Mouse (Mus musculus): ENCODE data around the gene Kazn. TPM values are rescaled to one million over a fixed set of nuclear protein-coding genes. Genes with fewer than 3 reads are reported as not detected.

The Kazn gene
- polyA plus RNA-seq, 1 experiment: 60.3 TPM

DNA sequence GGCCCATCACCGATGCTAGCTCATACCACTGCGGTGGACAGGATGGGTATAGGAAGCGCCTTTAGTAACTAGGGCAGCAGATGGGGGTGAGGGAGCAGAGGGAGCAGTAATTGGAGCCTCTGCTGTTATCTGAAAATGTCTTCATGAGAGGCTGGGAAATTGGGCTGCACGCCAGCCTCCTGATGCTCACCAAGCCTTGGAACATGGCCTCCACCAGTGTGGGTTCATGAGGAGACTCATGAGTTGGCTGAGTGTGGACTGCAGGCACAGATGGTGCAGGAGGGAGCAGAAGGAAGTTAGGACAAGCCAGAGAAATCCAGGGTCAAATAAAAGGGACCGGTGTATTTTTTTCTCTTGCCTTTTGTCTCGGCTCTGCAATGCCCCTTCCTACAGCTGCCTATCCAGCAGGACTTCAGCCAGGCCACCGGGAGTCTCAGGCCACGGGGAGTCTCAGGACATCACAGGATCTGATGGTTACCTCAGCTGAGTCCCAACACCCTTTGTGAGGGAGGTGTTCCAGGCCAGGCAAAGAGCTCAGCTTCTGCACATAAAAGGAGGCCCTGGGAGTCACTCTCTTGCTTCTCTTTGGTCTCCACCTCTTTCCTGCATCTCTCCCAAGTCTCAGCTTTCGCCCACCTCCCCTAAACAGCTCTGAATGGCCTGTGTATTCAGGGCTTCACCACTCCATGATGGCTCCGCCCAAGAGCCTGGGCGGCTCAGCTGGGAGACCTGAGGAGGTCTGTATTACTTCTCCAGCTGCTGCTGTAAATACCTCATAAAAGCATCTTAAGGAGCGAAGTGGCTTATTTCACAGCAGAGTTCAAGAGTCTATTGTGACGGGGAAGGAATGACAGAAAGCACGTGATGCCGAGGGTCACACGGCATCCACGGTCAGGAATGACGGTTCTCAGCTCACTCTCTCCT, 178.5 kb downstream of the Kazn start:
- 0 out of 2 replicates have a peak, but pooled peaks cover 2% of the 10 kb centered on the region for H3K4me1 ChIP-seq (ENCODE audit: control insufficient read depth, insufficient read depth, low read length)
- TF ChIP-seq CTCF (IDR thresholded peaks at IDR 0.05; ENCODE audit: extremely low read depth, insufficient read depth, low read length) (no peak), POLR2A (IDR thresholded peaks at IDR 0.05; ENCODE audit: extremely low read depth, insufficient read depth, low read length) (no peak)
- H3K27ac ChIP-seq (ENCODE audit: insufficient read depth, low read length): no peak overlapping the region
- H3K4me3 ChIP-seq (ENCODE audit: insufficient read depth, low read length): no peak overlapping the region

DNA sequence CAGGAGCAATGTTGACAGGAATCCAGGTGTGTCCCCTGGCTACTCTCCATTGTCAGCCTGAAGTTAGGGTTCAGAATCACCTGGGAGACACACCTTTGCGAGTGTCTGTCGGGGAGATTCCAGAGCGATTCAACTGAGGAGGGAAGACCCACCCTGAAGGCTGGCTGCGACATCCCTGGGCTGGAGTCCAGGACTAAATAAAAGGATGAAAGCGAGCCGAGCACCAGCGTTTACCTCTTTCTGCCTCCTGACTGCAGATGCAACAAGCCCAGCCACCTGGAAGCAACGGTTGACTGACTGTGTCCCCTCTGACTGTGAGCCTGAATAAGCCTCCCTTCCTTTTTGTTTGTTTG, 179.4 kb downstream of the Kazn start:
- no peak overlapping the region for H3K4me3 ChIP-seq (ENCODE audit: insufficient read depth, low read length)
- no peak for TF ChIP-seq POLR2A (IDR thresholded peaks at IDR 0.05; ENCODE audit: extremely low read depth, insufficient read depth, low read length)
- TF ChIP-seq CTCF (IDR thresholded peaks at IDR 0.05; ENCODE audit: extremely low read depth, insufficient read depth, low read length): no peak
- H3K27ac ChIP-seq (ENCODE audit: insufficient read depth, low read length): no peak overlapping the region
- 0 out of 2 replicates have a peak, but pooled peaks cover 2% of the 10 kb centered on the region for H3K4me1 ChIP-seq (ENCODE audit: control insufficient read depth, insufficient read depth, low read length)

DNA sequence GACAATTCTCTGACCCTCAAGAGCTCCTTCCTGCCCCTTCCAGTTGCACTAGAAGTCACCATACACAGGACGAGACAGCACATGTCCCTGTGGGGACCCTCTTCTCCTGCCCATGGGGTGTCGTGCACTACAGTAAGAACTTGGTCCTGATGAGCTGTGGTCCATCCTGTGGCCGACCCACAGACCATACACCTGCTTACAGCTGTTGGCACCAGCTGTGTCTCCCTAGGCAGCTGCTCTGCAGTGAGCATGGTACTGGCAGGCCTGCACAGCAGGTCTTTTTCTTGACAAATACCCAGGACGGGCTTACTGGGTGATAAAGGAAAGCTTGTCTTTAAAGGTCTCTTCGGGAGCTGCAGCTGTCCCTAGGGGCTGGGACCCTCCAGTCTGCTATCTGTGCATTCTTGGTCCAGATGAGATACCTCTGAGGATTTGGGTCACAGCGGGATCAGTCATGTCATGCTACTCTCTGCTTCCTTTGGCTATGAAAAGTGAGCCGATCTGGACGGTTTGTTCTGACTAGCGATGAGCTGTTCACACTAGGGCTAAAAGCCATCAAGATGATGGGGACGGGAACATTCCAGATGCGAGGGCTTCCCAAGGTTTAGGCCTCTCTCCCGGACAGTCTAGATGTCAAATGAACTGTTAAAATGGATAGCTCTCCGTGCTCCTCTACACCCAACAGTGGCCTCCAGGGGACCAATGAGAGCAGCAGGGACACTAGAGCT, 179.9 kb downstream of the Kazn start:
- TF ChIP-seq CTCF (IDR thresholded peaks at IDR 0.05; ENCODE audit: extremely low read depth, insufficient read depth, low read length) (no peak), POLR2A (IDR thresholded peaks at IDR 0.05; ENCODE audit: extremely low read depth, insufficient read depth, low read length) (no peak)
- no peak overlapping the region for H3K27ac ChIP-seq (ENCODE audit: insufficient read depth, low read length)
- H3K4me3 ChIP-seq (ENCODE audit: insufficient read depth, low read length): no peak overlapping the region
- H3K4me1 ChIP-seq (ENCODE audit: control insufficient read depth, insufficient read depth, low read length): 0 out of 2 replicates have a peak, but pooled peaks cover 2% of the 10 kb centered on the region

DNA sequence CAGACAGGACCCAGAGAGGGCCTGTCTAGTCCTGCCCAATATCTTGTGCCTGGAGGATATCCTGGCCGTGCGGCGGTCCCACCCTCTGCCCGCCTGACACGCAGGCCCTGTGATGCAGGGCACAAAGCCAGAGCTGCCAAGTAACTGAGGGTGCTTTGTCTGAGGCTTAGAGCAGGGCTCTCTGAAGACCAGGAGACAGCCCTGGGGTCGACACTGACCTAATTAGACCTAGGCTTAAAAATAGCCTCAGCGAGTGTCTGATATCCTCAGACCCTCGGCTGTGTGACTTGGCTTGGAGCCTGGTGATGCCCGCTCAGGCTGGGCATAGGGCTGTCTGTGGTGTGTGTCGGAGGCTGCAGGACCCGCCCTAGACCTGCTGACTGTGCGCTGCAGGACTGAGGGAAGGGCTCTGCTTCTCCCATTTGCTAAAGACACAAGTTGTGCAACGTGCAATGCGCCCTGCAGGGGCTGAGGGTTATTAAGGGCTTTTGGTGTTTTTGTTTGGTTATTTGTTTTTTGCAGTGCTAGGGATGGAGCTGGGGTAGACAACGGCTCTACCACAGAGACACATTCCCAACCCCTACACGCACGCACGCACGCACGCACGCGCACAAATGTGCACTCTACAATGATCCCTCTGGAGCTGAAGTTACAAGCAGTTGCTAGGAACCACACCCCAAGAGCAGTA, 181.5 kb downstream of the Kazn start:
- H3K4me1 ChIP-seq (ENCODE audit: control insufficient read depth, insufficient read depth, low read length): 0 out of 2 replicates have a peak, but pooled peaks cover 2% of the 10 kb centered on the region
- no peak for TF ChIP-seq POLR2A (IDR thresholded peaks at IDR 0.05; ENCODE audit: extremely low read depth, insufficient read depth, low read length)
- no peak for TF ChIP-seq CTCF (IDR thresholded peaks at IDR 0.05; ENCODE audit: extremely low read depth, insufficient read depth, low read length)
- peak overlapping the region; percentile 68 for H3K27ac ChIP-seq (ENCODE audit: insufficient read depth, low read length)
- H3K4me3 ChIP-seq (ENCODE audit: insufficient read depth, low read length): no peak overlapping the region

DNA sequence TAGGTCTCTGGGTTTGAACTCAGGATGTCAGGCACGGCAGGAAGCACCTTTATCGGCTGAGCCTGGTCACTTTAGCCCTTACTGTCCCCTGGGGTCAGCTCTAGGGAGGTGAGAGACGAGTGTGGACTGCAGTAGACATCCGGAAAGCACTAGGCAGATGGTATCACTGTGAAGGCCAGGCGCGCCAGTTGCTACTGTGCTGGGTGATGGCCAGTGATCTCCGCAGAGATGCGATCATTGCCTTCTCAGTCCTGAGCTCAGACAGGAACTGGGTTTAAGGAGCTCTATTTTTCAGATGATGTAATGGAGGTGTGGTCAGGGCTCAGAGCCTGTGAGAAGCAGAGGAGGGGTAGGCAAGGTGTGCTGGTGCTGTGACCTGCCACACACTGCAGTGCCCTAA, 183.6 kb downstream of the Kazn start:
- no peak overlapping the region for H3K27ac ChIP-seq (ENCODE audit: insufficient read depth, low read length)
- no peak overlapping the region for H3K4me3 ChIP-seq (ENCODE audit: insufficient read depth, low read length)
- TF ChIP-seq CTCF (IDR thresholded peaks at IDR 0.05; ENCODE audit: extremely low read depth, insufficient read depth, low read length) (no peak), POLR2A (IDR thresholded peaks at IDR 0.05; ENCODE audit: extremely low read depth, insufficient read depth, low read length) (no peak)
- H3K4me1 ChIP-seq (ENCODE audit: control insufficient read depth, insufficient read depth, low read length): 0 out of 2 replicates have a peak, but pooled peaks cover 2% of the 10 kb centered on the region

DNA sequence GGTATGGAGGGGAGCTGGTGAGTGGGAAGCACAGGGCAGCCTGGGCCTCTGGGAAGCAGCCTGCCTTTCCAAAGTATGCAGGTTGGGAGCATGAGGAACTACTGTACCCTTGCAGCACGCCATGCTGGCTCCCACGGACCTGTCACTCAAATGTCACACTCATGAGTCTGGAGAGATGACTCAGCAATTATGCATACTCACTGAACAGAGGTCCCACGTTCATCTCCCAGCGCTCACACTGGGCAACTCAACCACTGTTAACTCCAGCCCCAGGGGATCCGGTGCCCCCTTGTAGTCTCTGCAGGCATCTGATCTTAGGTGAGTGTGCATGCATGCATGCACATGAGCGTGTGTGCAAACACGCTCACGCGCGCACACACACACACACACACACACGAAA, 184.6 kb downstream of the Kazn start:
- no peak overlapping the region for H3K27ac ChIP-seq (ENCODE audit: insufficient read depth, low read length)

DNA sequence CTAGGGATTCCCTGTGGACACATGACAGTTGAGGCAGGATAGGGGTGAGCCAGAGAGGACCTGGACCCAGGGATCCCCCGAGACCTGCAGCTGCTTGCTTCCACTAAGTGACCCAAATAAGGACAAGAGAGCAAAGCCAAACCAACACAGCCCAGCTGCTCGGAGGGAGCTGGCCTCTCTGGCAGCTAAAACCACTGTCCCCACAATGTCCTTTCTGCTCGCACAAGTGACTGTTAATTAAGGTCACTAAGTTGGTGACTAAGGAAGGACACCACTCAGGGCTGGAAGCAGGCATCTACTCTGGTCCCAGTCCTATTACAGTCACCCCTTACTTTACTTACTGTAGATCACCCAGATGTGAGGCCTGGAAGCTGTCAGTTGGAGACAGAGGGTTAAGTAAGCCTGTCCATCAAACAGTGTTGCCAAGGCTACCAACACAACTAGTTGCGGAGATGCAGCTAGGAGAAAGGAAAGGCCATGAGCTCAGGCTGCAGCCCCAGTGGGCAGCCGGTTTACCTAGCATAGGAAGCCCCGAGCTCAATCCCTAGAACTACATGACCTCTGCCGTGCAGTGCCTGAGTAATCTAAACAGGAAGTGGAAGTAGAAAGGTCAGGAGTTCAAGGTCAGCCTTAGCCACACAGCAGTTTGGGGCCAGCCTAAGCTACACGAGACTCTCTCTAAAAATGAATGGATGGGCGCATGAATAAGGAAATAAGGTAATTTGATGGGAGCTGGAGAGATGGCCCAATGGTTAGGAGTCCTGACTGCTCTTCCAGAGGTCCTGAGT, 185.3 kb downstream of the Kazn start:
- H3K4me3 ChIP-seq (ENCODE audit: insufficient read depth, low read length): no peak overlapping the region
- 0 out of 2 replicates have a peak, but pooled peaks cover 2% of the 10 kb centered on the region for H3K4me1 ChIP-seq (ENCODE audit: control insufficient read depth, insufficient read depth, low read length)
- TF ChIP-seq POLR2A (IDR thresholded peaks at IDR 0.05; ENCODE audit: extremely low read depth, insufficient read depth, low read length) (no peak), CTCF (IDR thresholded peaks at IDR 0.05; ENCODE audit: extremely low read depth, insufficient read depth, low read length) (no peak)
- H3K27ac ChIP-seq (ENCODE audit: insufficient read depth, low read length): no peak overlapping the region

More for the DNA sequence above, 184.6 kb downstream of the Kazn start:
- TF ChIP-seq CTCF (IDR thresholded peaks at IDR 0.05; ENCODE audit: extremely low read depth, insufficient read depth, low read length) (no peak), POLR2A (IDR thresholded peaks at IDR 0.05; ENCODE audit: extremely low read depth, insufficient read depth, low read length) (no peak)
- Histone ChIP-seq H3K4me1 (ENCODE audit: control insufficient read depth, insufficient read depth, low read length) (0 out of 2 replicates have a peak, but pooled peaks cover 2% of the 10 kb centered on the region), H3K4me3 (ENCODE audit: insufficient read depth, low read length) (no peak overlapping the region)

DNA sequence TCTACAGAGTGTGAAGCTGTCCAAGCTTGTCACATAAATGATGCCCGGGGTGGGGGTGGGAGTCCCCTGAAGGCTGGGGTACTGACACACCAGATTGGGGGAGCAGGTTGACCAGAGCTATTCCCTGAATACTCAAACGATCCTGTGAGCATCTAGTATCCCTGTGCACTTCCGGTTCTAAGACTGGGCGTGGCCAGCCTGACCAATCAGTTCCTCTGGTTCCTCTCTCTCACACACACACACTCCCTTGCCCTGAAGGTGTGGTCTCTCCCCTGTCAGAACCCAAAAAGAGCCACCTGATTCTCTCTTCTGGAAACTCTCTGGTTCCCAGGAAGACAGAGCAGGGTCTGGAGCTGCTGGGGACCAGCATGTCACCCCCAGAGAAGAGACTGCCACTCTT, 185.9 kb downstream of the Kazn start:
- TF ChIP-seq CTCF (IDR thresholded peaks at IDR 0.05; ENCODE audit: extremely low read depth, insufficient read depth, low read length) (no peak), POLR2A (IDR thresholded peaks at IDR 0.05; ENCODE audit: extremely low read depth, insufficient read depth, low read length) (no peak)
- 0 out of 2 replicates have a peak, but pooled peaks cover 2% of the 10 kb centered on the region for H3K4me1 ChIP-seq (ENCODE audit: control insufficient read depth, insufficient read depth, low read length)
- H3K27ac ChIP-seq (ENCODE audit: insufficient read depth, low read length): no peak overlapping the region
- H3K4me3 ChIP-seq (ENCODE audit: insufficient read depth, low read length): no peak overlapping the region

Data from cortical plate, adult 2 months (tissue).